In genomic region chr12:45067047-45067685, GRCm38 (mm10) we compare ENCODE assay signal across 9 mouse cellular contexts. TPM values are rescaled to one million over a fixed set of nuclear protein-coding genes. Genes with fewer than 3 reads are reported as not detected.
DNase-seq lines count a peak whose midpoint lies in the region; ATAC-seq and TF ChIP-seq lines count a peak whose summit lies in the region.
"Had no signal": no experiment of that assay in that cellular context is flagged by ENCODE, and none has a peak within 500 bp of the region (broad histone marks: within the 10 kb centered on the region; RNA-seq: fewer than 3 reads in every experiment).

No protein-coding gene starts in this region.

- ATAC-seq in embryonic facial prominence, embryonic 15.5 days (ENCODE audit: insufficient number of reproducible peaks, low FRiP score, low TSS enrichment, low read depth) = peak; percentile 48; the same call in 1 of the 2 replicates
- peak; percentile 19 for ATAC-seq in intestine, embryonic 16.5 days
- ATAC-seq in midbrain, postnatal 0 days (ENCODE audit: low FRiP score) = no peak; the same call in 1 of the 2 replicates
- ATAC-seq in erythroid progenitor cell, adult 5-6 weeks (replicated peaks; ENCODE audit: low FRiP score, poor library complexity, severe bottlenecking) = no peak
- ATAC-seq in monocyte, adult 5-6 weeks (replicated peaks; ENCODE audit: insufficient number of reproducible peaks, low FRiP score, low TSS enrichment, poor library complexity, severe bottlenecking) = no peak

- H3K4me1 ChIP-seq in embryonic facial prominence, embryonic 15.5 days = peaks cover 9% of the 10 kb centered on the region
- peaks cover 9% of the 10 kb centered on the region; the same call in 1 of the 2 replicates for H3K4me1 ChIP-seq in intestine, embryonic 16.5 days (ENCODE audit: control insufficient read depth, insufficient read depth, low read length)
- 0 out of 2 replicates have a peak, but pooled peaks cover 2% of the 10 kb centered on the region for H3K4me1 ChIP-seq in midbrain, postnatal 0 days (ENCODE audit: insufficient read depth, low read length)

- 18% methylated on average over 11 of the region's 11 CpGs for WGBS in embryonic facial prominence, embryonic 15.5 days
- WGBS in intestine, embryonic 16.5 days = 16% methylated on average over 11 of the region's 11 CpGs
- WGBS in midbrain, postnatal 0 days = 27% methylated on average over 11 of the region's 11 CpGs

- no peaks in the 10 kb centered on the region for H3K9me3 ChIP-seq in embryonic facial prominence, embryonic 15.5 days (replicated peaks)
- no peaks in the 10 kb centered on the region for H3K9me3 ChIP-seq in intestine, embryonic 16.5 days (ENCODE audit: control insufficient read depth, low read length)
- no peaks in the 10 kb centered on the region for H3K9me3 ChIP-seq in midbrain, postnatal 0 days (ENCODE audit: low read length)

- H3K27ac ChIP-seq in gastrocnemius, adult 2 months = peak overlapping the region; percentile 74
- H3K27ac ChIP-seq in embryonic facial prominence, embryonic 15.5 days (replicated peaks) = peak overlapping the region; percentile 13
- H3K27ac ChIP-seq in intestine, embryonic 16.5 days (ENCODE audit: low read length) = no peak overlapping the region
- H3K27ac ChIP-seq in midbrain, postnatal 0 days (ENCODE audit: low read depth, low read length) = no peak overlapping the region

- intact Hi-C loops in gastrocnemius, adult 2 months (cut with DNase I) = loop anchor here (5.0 kb wide), 1 partner anchor 40 kb away; no protein-coding TSS in a partner anchor

- H3K4me3 ChIP-seq in gastrocnemius, adult 2 months = peak overlapping the region; percentile 41
- H3K4me3 ChIP-seq in embryonic facial prominence, embryonic 15.5 days (replicated peaks) = no peak overlapping the region
- no peak overlapping the region for H3K4me3 ChIP-seq in intestine, embryonic 16.5 days (ENCODE audit: low read length)
- H3K4me3 ChIP-seq in midbrain, postnatal 0 days (ENCODE audit: low read depth, low read length) = no peak overlapping the region
- H3K4me3 ChIP-seq: megakaryocyte, embryonic 14.5 days had no signal

- peak overlapping the region; percentile 28; the same call in 1 of the 2 replicates for H3K4me2 ChIP-seq in embryonic facial prominence, embryonic 15.5 days (replicated peaks)
- peak overlapping the region; percentile 6 for H3K4me2 ChIP-seq in intestine, embryonic 16.5 days (ENCODE audit: low read depth, low read length)
- H3K4me2 ChIP-seq in midbrain, postnatal 0 days (ENCODE audit: low read depth, low read length, poor library complexity, severe bottlenecking) = peak overlapping the region; percentile 26

- H3K36me3 ChIP-seq in embryonic facial prominence, embryonic 15.5 days = no peaks in the 10 kb centered on the region
- no peaks in the 10 kb centered on the region for H3K36me3 ChIP-seq in intestine, embryonic 16.5 days (ENCODE audit: control insufficient read depth, insufficient read depth, low read length)
- H3K36me3 ChIP-seq in midbrain, postnatal 0 days (ENCODE audit: insufficient read depth, low read length) = no peaks in the 10 kb centered on the region

- no peak for TF ChIP-seq CTCF in gastrocnemius, adult 2 months (IDR thresholded peaks at IDR 0.05)
- TF ChIP-seq CTCF in midbrain, postnatal 0 days (IDR thresholded peaks at IDR 0.05) = no peak

- 0 out of 2 replicates have a peak, but pooled peaks cover 4% of the 10 kb centered on the region for H3K27me3 ChIP-seq in embryonic facial prominence, embryonic 15.5 days
- H3K27me3 ChIP-seq in intestine, embryonic 16.5 days (replicated peaks; ENCODE audit: control insufficient read depth, insufficient read depth, low read length) = no peaks in the 10 kb centered on the region
- H3K27me3 ChIP-seq in midbrain, postnatal 0 days (ENCODE audit: insufficient read depth, low read length) = no peaks in the 10 kb centered on the region

- DNase-seq in gastrocnemius, adult 2 months = peak; percentile 42
- DNase-seq in gastrocnemius, adult 18-20 months (ENCODE audit: low spot score) = no peak
- peak; percentile 28 for DNase-seq in midbrain, postnatal 0 days (ENCODE audit: low spot score)
- DNase-seq in layer of hippocampus, postnatal 25 days (ENCODE audit: extremely low spot score in 1 of 2, low spot score in 1 of 2) = no peak

- no peak overlapping the region for H3K9ac ChIP-seq in embryonic facial prominence, embryonic 15.5 days
- no peak overlapping the region for H3K9ac ChIP-seq in intestine, embryonic 16.5 days (ENCODE audit: low read depth, low read length)
- no peak overlapping the region for H3K9ac ChIP-seq in midbrain, postnatal 0 days (replicated peaks; ENCODE audit: low read length, poor library complexity, severe bottlenecking)

RNA-seq across cellular contexts. Expression of gene Stxbp6, which starts 7.3 kb away (rescaled TPM):
- 1 to 10 TPM; 3.3 to 5.7 TPM for total RNA-seq in gastrocnemius, adult 2 months (2021)
- total RNA-seq in gastrocnemius, adult 18-20 months (2021) = 1 to 10 TPM; 4.7 to 5.0 TPM
- polyA plus RNA-seq in embryonic facial prominence, embryonic 15.5 days (2015; fragmentation: Nextera tagmentation; extraction: Ambion mirVana) = 11.3 and 16.0 TPM in 2 replicates
- polyA plus RNA-seq in intestine, embryonic 16.5 days (2015; fragmentation: Nextera tagmentation; extraction: Ambion mirVana) = 11.6 and 17.4 TPM in 2 replicates
- total RNA-seq in midbrain, postnatal 0 days (2014; rRNA removed) = 31.8 and 35.3 TPM in 2 replicates
- 25.3 and 28.9 TPM in 2 replicates for polyA plus RNA-seq in midbrain, postnatal 0 days (2015; fragmentation: Nextera tagmentation; extraction: Ambion mirVana)
- 1.3 and 2.2 TPM in 2 replicates for total RNA-seq in erythroid progenitor cell, adult 5-6 weeks (2015; ENCODE audit: low replicate concordance)
- 0.39 and 1.5 TPM in 2 replicates for total RNA-seq in erythroid progenitor cell, adult 5-6 weeks (2017; ENCODE audit: low replicate concordance)
- total RNA-seq in layer of hippocampus, postnatal 25 days (2021) = 10 to 100 TPM; 73.5 to 78.3 TPM
- 2.1 to 9.1 TPM (median 3.5 TPM) in 3 replicates for total RNA-seq in monocyte, adult 5-6 weeks (2017)

Comparison
In these comparisons a context has a peak if more than half of its experiments do, and no peak if none do; other contexts are left out.
1. DNase-seq: peak in gastrocnemius, adult 2 months (single experiment) and midbrain, postnatal 0 days (single experiment); none in gastrocnemius, adult 18-20 months (single experiment) and layer of hippocampus, postnatal 25 days (0 of 2).
2. H3K27ac ChIP-seq: peak in gastrocnemius, adult 2 months (single experiment) and embryonic facial prominence, embryonic 15.5 days (single experiment); none in intestine, embryonic 16.5 days (single experiment) and midbrain, postnatal 0 days (single experiment).
3. ATAC-seq: peak in embryonic facial prominence, embryonic 15.5 days (single experiment) and intestine, embryonic 16.5 days (single experiment); none in midbrain, postnatal 0 days (single experiment), erythroid progenitor cell, adult 5-6 weeks (single experiment) and monocyte, adult 5-6 weeks (single experiment).
4. Peak in every context shown above with its lines, with median percentiles within 50 percentile points of each other: H3K4me2 ChIP-seq.